Mouse (Mus musculus) splenic B cell, adult 2 months (primary cell): ENCODE results near the gene Gp1bb.

Experiments
- DNase-seq: peaks from one replicate; pipeline ENCODE4 v3.0.0-alpha.2; 2011; ENCODE audit warnings: low read depth, low spot score
- H3K27me3 ChIP-seq: 2 replicates; pipeline ENCODE4 v1.6.1; 2012; ENCODE audit warnings: mild to moderate bottlenecking, low read length, moderate library complexity, mixed read lengths; ENCODE audit not compliant: control insufficient read depth, poor library complexity, insufficient read depth, severe bottlenecking
- H3K36me3 ChIP-seq: 2 replicates; pipeline ENCODE4 v1.6.1; 2012; ENCODE audit warnings: mild to moderate bottlenecking, low read length, moderate library complexity, mixed read lengths; ENCODE audit not compliant: control insufficient read depth, poor library complexity, insufficient read depth, severe bottlenecking

Gp1bb gene

GRCm38 (mm10) chr16:18622019-18622418 lies at the start of gene Gp1bb:
Gene Gp1bb, minus strand, starts transcription at chr16:18622403.
- no peak for DNase-seq
- H3K36me3 ChIP-seq = no peaks in the 10 kb centered on the region
- H3K27me3 ChIP-seq = no peaks in the 10 kb centered on the region; the same call in 1 of the 2 replicates

- Histone ChIP-seq H3K36me3 (no peaks in the 10 kb centered on the region), H3K27me3 (no peaks in the 10 kb centered on the region)
- no peak for DNase-seq
Measured at GRCm38 (mm10) chr16:18669914-18670313, 47.7 kb upstream of the Gp1bb start.

GRCm38 (mm10) chr16:18658597-18658996 lies 36.4 kb upstream of the Gp1bb start:
- Histone ChIP-seq H3K27me3 (no peaks in the 10 kb centered on the region), H3K36me3 (no peaks in the 10 kb centered on the region)
- DNase-seq = no peak

GRCm38 (mm10) chr16:18655372-18656098 lies 33.3 kb upstream of the Gp1bb start:
- Histone ChIP-seq H3K36me3 (no peaks in the 10 kb centered on the region), H3K27me3 (no peaks in the 10 kb centered on the region)
- no peak for DNase-seq

GRCm38 (mm10) chr16:18653290-18654160 lies 31.3 kb upstream of the Gp1bb start:
- no peak for DNase-seq
- no peaks in the 10 kb centered on the region for H3K36me3 ChIP-seq
- no peaks in the 10 kb centered on the region for H3K27me3 ChIP-seq

- Histone ChIP-seq H3K27me3 (no peaks in the 10 kb centered on the region), H3K36me3 (no peaks in the 10 kb centered on the region)
- DNase-seq = no peak
Measured at GRCm38 (mm10) chr16:18649126-18649525, 26.9 kb upstream of the Gp1bb start.

GRCm38 (mm10) chr16:18645329-18645728 lies 23.1 kb upstream of the Gp1bb start:
- Histone ChIP-seq H3K36me3 (no peaks in the 10 kb centered on the region), H3K27me3 (no peaks in the 10 kb centered on the region)
- no peak for DNase-seq

GRCm38 (mm10) chr16:18644485-18644884 lies 22.3 kb upstream of the Gp1bb start:
- no peak for DNase-seq
- no peaks in the 10 kb centered on the region for H3K36me3 ChIP-seq

GRCm38 (mm10) chr16:18643406-18643998 lies 21.3 kb upstream of the Gp1bb start:
- H3K36me3 ChIP-seq = no peaks in the 10 kb centered on the region
- DNase-seq = no peak
- H3K27me3 ChIP-seq = no peaks in the 10 kb centered on the region

More at GRCm38 (mm10) chr16:18644485-18644884, 22.3 kb upstream of the Gp1bb start:
- H3K27me3 ChIP-seq = no peaks in the 10 kb centered on the region

GRCm38 (mm10) chr16:18642897-18643296 lies 20.7 kb upstream of the Gp1bb start:
- H3K27me3 ChIP-seq = no peaks in the 10 kb centered on the region

GRCm38 (mm10) chr16:18642291-18642690 lies 20.1 kb upstream of the Gp1bb start:
- H3K36me3 ChIP-seq = no peaks in the 10 kb centered on the region
- H3K27me3 ChIP-seq = no peaks in the 10 kb centered on the region
- DNase-seq = no peak

More at GRCm38 (mm10) chr16:18642897-18643296, 20.7 kb upstream of the Gp1bb start:
- no peak for DNase-seq
- no peaks in the 10 kb centered on the region for H3K36me3 ChIP-seq

GRCm38 (mm10) chr16:18639382-18639929 lies 17.3 kb upstream of the Gp1bb start:
- DNase-seq = no peak
- Histone ChIP-seq H3K27me3 (no peaks in the 10 kb centered on the region), H3K36me3 (no peaks in the 10 kb centered on the region)

- Histone ChIP-seq H3K27me3 (no peaks in the 10 kb centered on the region), H3K36me3 (no peaks in the 10 kb centered on the region)
- DNase-seq = no peak
Measured at GRCm38 (mm10) chr16:18638396-18638795, 16.2 kb upstream of the Gp1bb start.

GRCm38 (mm10) chr16:18636804-18637203 lies 14.6 kb upstream of the Gp1bb start:
- Histone ChIP-seq H3K36me3 (no peaks in the 10 kb centered on the region), H3K27me3 (no peaks in the 10 kb centered on the region)
- DNase-seq = no peak
